Mouse (Mus musculus) fibroblast of lung, adult 2 months (primary cell): Measurements from ENCODE around the gene Dph5.

Experiments
- DNase-seq: peaks from one replicate; pipeline ENCODE4 v3.0.0-alpha.2; 2011; ENCODE audit warnings: low read depth

Dph5 gene

DNA sequence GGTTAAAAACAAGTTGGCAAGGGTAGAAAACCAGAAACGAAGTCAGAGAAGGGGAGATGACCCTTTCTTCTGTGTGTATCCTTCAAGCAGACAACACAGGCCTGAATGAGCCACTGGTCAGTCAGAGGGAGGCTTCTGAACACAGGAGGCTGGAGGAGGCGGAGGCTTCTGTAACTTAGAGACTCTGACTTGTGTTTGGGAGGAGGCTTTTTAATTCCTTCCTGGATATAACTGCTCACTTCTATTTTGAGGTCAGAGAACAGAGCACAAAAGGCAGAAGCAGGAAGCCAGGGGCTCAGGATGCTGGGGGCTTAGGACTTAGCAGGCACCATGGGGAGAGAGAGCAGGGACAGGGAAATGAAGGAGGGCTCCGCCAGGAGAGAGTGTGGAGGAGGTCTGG, 63.6 kb downstream of the Dph5 start:
- DNase-seq = no peak

DNA sequence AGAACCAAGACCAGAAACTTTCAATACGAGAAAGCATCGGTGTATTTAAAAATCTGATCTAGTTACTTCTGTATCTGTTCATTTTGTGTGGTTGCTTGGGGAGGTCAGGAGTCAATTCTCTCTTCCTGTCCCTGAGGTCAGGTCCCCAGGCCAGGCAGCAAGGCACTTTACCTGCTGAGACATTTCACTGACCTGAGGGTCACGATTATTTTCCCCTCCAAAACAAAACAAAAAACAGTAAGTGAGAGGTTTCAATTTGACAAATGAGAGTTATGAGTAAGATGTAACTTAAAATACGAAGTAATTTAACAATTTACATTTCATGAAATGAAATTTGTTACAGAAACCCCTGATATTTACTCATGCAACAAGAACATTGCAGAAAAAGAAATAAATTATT, 64.7 kb downstream of the Dph5 start:
- no peak for DNase-seq

DNA sequence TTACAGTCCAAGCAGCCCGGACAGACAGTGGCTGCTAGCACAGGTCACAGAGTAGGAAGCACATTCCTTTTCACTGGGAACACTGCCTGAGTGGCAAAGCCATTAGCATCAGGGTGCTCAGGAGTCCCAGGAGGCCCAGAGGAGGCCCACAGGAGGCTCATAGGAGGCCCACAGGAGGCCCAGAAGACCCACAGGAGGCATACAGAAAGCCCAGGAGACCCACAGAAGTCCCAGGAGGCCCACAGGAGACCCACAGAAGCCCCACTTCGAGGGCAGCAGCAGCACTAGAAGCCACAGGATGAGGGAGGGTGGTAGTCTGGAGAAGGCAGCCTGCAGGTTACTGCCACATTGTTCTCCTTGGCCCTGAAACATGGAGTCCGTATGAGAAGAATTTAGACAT, 65.5 kb downstream of the Dph5 start:
- DNase-seq = no peak

DNA sequence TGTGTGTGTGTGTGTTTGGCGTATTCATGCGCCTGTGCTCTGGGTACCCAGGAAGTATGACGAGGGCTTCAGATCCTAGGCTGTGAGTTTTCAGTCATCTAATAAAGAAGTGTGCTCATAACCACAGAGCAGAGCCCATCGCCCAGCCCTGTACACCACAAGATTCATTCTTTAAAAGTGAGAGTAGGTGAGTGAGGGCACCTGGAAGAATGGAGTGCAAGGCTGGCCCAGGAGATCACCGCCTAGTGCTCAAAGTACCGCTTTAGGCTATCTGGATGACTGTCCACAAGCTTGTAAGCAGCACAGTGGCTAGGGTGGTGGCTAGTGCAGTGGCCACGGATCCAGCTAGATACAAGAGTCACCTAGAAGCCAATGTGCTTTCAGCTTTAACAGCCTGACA, 69.6 kb downstream of the Dph5 start:
- DNase-seq = no peak

DNA sequence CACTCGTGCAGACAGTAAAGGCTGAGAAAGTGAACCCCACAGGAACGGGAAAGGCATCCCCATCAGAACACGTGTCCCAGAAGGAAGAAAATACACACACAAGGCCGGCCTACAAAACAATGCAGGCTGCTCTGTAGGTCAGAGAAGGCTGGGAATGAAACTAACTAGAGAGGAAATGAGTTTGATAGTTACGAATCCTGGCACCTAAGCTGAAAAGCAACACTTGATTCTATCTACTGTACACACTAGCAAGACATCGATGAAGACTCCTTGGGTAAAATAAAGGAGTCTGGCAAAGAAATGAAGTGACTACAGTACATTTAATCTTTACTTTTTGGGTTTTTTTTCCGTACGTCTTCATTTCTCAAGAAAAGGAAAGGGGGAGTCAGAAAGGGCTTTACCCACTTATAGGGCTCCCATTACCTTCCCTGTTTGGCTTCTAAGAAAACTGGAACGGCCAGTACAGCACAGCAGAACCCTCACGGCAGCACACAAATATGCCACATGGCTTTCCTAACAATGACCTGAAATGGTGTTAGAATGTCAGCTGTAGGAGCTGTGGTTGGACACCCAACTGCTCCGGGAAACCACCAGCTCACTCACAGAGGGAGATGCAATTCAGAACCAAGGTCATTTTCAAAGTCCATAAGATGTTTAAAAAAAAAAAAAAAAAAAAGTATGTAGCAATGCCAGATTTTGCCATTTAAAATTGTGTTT, 73.8 kb downstream of the Dph5 start:
- DNase-seq = peak; percentile 35

DNA sequence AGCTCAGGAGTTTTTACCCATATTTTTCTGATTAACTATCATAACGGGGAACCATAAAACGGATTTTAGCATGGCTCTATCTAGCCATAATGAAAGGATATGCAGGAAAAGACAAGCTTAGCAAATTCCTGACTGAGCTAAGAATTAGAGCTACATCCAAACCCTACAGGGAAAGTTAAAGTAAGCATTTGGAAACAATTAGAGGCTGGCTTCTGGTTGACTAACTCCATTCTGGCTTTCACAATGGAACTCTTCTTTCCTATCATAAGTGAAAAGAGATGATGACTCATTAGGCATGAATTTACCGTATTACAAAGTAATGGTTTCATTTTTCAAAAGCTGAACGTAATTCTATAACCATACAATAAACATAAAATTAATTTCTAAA, 74.4 kb downstream of the Dph5 start:
- DNase-seq = peak; percentile 47

DNA sequence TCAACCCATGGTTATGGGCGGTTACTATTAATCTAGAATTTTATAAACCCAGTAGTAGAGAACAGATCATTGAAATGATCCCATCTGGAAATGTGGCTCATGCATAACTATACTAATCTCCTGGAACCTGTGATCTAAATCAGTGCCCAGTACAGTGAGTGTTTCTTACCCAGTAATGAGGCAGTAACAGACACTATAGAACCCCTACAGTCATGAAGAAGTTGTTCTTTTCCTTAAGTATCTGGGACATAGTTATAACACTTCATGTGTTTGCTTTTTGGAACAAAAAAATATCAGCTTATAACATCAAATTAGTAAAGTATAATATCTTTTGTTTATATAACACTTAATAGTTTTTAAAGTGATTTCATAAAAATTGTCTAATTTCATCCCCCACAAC, 76.0 kb downstream of the Dph5 start:
- DNase-seq = no peak

DNA sequence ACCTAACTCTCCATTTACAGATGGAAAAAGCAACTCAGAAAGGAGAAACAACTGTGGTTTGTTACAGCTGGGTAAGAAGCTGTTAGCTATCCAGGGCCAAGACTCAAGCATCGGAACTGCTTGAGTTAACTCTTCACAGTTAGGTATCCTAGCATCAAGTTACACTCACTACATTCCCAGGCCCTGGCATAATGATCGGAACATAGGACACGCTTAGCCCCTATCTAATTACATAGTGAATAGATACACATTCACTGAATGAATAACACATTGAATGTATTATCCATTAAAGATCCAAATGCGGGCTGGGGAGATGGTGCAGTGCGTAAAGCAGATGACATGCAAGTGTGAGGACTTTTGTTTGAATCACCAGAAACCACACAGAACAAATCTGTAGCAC, 76.4 kb downstream of the Dph5 start:
- no peak for DNase-seq

DNA sequence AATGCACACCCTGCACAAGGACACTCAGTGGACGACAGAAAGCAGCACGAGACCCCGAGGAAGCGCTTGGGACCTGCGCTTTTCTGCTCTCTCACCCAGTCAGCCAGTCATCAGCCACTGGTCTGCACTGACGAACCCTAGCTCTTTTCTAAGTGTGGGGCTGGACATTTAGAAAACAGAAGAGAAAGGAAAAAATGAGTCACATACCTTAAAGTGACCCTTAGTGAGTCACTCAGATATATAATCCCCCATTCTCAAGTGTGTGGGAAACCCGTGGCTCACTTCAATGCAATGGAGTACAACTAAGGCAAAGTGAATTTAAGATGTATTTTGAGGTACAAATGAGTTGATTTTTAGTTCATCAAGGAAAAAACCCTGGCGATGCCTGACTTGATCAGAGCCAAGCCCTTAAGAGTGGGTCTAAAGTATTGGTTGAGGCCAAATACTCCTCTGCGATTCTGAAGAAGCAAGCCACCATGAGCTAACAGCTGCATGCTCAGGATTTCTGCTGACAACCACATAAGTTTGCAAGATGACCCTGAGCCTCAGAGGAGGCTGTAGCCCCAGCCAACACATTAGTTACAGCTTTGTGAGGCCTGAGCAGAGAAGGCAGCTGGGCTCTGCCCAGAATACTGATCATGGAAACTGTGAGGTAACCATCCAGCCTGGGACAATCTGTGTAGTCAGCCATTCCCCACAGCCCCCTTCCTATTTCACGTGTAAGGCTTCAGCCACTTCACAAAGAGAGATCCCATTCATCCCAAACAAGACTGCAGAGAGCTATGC, 81.3 kb downstream of the Dph5 start:
- DNase-seq = peak; percentile 56

DNA sequence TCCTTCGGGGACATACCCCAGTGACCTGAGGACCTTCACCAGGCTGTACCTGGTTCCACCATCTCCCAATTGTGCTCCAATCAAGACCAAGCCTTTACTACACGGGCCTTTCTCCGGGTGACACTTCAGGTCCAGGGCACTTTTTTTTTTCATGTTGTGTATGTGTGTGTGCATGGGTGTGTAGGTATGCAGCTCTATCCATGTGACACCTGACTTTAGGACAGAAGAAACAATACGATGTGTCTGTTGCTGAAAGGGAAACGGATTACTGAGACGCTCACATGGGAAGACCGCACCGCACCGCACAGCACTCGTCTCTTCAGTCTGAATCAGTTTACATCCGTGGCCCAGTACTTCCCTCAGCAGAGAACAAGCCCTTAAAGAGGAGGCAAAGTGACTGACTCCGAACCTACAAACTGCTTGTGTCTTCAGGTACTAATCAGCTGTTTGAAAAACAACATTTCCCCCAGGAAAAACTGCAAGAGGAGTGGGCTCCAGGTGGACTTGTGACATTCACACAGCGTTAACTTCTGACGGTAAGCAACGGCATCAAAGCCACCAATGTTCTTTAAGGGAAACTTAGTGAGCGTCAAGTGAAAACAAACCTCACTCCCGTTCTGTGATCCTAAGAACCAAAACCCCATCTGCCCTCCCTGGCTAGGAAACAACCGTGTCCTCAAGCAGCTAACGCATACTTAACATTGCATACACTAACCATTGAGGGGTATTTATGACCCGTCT, 83.6 kb downstream of the Dph5 start:
- no peak for DNase-seq

DNA sequence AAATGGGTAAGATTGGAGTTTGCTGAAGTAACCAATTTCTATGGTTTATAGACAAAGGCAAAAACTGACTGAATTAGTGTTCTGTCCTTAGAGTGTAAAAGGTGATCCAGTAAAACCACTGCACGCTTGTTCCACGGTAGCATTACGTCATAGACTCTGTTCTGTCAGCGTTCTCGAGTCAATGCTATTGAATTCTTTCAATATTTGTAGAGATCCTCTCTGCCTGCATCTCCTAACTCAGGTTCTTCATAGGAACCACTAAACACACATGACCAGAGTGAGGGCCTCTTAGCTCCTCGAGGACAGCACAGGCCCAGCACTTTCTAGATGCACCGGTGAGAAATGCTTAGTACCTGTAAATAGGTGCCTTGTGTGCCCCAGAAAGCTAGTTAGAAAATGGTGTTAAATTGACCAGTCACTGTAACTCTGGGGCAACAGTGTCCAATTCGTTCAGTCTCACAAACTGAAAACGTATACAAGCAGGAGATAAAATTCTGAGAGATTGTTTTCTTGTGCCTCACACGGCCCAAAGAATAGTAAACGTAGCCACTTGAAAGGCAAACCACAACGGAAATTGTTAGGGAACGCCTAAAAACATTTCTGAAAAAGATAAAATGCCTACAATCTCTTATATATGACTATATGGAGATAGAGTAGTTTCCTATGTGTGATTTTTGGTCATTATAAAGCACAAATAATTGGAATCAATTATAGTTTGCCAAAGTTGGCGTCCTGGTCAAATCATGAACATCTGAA, 84.4 kb downstream of the Dph5 start:
- no peak for DNase-seq

DNA sequence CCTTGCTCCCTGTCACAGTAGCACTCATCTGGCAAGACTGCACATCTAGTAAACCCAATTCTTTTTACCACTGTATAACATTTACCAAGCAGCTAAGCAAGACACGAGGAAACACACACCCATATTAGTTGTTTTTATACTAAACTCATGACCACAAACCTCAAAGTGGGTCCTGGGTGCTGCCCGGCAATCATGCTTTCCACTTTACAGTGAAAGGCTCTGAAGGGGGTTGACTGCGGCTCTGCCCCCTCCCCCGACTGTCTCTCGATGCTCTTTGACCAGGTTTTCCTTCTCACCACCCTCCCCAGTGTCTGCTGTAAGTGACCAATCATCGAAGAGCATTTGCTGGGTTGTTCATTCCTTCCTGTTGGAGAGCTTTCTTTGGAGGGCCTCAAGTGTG, 86.6 kb downstream of the Dph5 start:
- DNase-seq = no peak

DNA sequence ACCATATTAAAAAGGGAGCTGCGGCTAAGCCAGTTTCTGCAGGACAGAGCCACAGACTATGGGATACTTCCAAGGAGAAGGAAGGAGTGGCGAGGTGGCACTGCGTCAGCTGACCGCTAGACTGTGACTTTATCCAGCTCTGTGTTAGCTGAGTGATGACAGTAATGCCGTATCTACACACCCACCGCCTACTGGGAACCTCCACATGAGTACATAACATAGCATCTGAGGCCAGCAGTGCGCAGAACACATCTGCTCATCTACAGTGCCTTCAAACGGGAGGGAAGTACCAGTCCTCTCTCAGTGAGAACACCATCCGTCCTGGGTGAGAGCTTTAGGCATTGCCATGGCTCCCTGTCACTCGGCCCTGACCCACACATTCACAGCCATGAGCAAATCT, 87.4 kb downstream of the Dph5 start:
- DNase-seq = no peak

DNA sequence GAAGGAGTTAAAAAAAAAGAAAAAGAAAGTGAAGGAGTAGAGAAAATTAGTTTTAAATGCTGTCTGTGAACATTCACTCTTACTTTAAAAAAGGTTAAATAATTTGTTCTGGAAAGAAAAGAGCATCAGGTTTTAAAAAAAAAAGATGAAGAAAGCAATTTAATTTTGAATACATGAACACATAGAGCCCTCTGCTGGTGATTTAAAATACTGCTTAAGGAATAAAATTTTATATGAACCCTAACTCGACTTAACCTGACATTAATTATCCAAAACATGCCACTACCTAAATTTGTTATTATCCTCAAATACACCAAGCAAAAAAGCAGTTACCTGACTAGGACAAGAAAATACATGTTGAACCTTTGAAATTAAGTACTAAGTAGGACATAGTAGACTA, 91.4 kb downstream of the Dph5 start:
- DNase-seq = no peak

DNA sequence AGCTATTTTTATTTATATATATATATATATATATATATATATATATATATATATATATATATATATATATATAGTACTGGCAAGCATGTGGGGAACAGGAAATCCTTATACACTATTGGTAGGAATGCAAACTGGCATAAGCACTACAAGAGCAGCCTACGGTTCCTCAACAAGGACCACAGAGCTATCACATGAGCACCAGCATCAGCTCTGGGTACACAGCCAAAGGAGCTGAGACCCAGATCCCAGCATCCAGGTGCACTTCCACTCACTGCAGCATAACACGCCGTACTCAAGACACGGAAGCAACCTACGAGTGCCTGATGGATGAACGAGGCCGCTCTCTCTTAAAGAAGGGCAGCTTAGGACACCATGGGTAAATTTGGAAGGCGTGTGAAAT, 95.6 kb downstream of the Dph5 start:
- no peak for DNase-seq
